Mouse (Mus musculus) forebrain, postnatal 0 days (tissue): ENCODE data around the gene Kcnd2. TPM values are rescaled to one million over a fixed set of nuclear protein-coding genes. Genes with fewer than 3 reads are reported as not detected.

Experiments
- ATAC-seq: fragments of 200-750 bp; cut with Nextera tagmentation; 2 replicates; pipeline ENCODE4 v1.8.0; 2017; ENCODE audit warnings: mild to moderate bottlenecking, moderate library complexity
- DNase-seq: peaks from one replicate; pipeline ENCODE4 v3.0.0-alpha.2; 2015
- H3K27ac ChIP-seq: fragments of 300-500 bp; sonication (generic); 2 replicates; pipeline ENCODE4 v1.5.1; 2014; ENCODE audit warnings: low read depth, mild to moderate bottlenecking, antibody characterized with exemption, low read length, moderate library complexity, mixed read lengths
- H3K27me3 ChIP-seq: fragments of 300-500 bp; sonication (generic); 2 replicates; pipeline ENCODE4 v1.6.1; 2014; ENCODE audit warnings: mild to moderate bottlenecking, low read length, mixed read lengths; ENCODE audit not compliant: insufficient read depth
- H3K36me3 ChIP-seq: fragments of 300-500 bp; sonication (generic); 2 replicates; pipeline ENCODE4 v1.6.1; 2014; ENCODE audit warnings: mild to moderate bottlenecking, moderate library complexity; ENCODE audit not compliant: insufficient read depth
- H3K4me1 ChIP-seq: fragments of 300-500 bp; sonication (generic); 2 replicates; pipeline ENCODE4 v1.6.1; 2014; ENCODE audit warnings: antibody characterized with exemption; ENCODE audit not compliant: insufficient read depth
- H3K4me2 ChIP-seq: fragments of 300-500 bp; sonication (generic); 2 replicates; pipeline ENCODE4 v1.6.1; 2014; ENCODE audit warnings: low read depth, mild to moderate bottlenecking, moderate library complexity
- H3K4me3 ChIP-seq: fragments of 300-500 bp; sonication (generic); 2 replicates; pipeline ENCODE4 v1.5.1; 2014; ENCODE audit warnings: low read depth, low read length, mixed read lengths
- H3K9ac ChIP-seq: fragments of 300-500 bp; sonication (generic); 2 replicates; pipeline ENCODE4 v1.6.1; 2014; ENCODE audit warnings: mild to moderate bottlenecking
- H3K9me3 ChIP-seq: fragments of 300-500 bp; sonication (generic); 2 replicates; pipeline ENCODE4 v1.6.1; 2016; ENCODE audit warnings: low read length
- CTCF ChIP-seq: sonication (generic); IDR thresholded peaks from 2 replicates; pipeline ENCODE4 v1.5.1; 2016; ENCODE audit warnings: antibody characterized with exemption, control low read depth, low read depth
- WGBS: fragments of 180-500 bp; shearing (Covaris S2); extraction: QIAGEN DNeasy Blood & Tissue Kit; methylation state at CpG from one replicate; pipeline ENCODE4 v1.1.7; 2014; 5-methylcytosine and 5-hydroxymethylcytosine counted together
- polyA plus RNA-seq: library from polyadenylated mRNA; unstranded; fragments of >200 nt; fragmentation: Nextera tagmentation; extraction: Ambion mirVana; gene quantifications from 2 replicates; pipeline ENCODE4 v1.2.1, GENCODE M21; 2015
- total RNA-seq: library from RNA; depleted of rRNA; stranded (reverse); fragments of >200 nt; gene quantifications from 2 replicates; pipeline ENCODE4 v1.2.3, GENCODE M21; 2014

The Kcnd2 gene
- total and polyA plus RNA-seq, 2 experiments from 2014 or later, result 27.3 to 64.4 TPM

- H3K4me2 ChIP-seq, result no peak overlapping the region
- no peaks in the 10 kb centered on the region for H3K27me3 ChIP-seq
- 47% methylated on average over 6 of the region's 6 CpGs for WGBS
- H3K4me1 ChIP-seq, result 0 out of 2 replicates have a peak, but pooled peaks cover 3% of the 10 kb centered on the region
- TF ChIP-seq CTCF, result no peak
- H3K4me3 ChIP-seq, result no peak overlapping the region
- no peaks in the 10 kb centered on the region for H3K9me3 ChIP-seq
- no peak overlapping the region for H3K27ac ChIP-seq
- ATAC-seq (peak; percentile 76), DNase-seq (peak; percentile 33)
- no peaks in the 10 kb centered on the region for H3K36me3 ChIP-seq
- no peak overlapping the region for H3K9ac ChIP-seq
Measured at GRCm38 (mm10) chr6:21418246-21418645, 202.9 kb downstream of the Kcnd2 start.

GRCm38 (mm10) chr6:21424202-21424785, 209.0 kb downstream of the Kcnd2 start:
- H3K9ac ChIP-seq, result no peak overlapping the region
- 55% methylated on average over 4 of the region's 4 CpGs for WGBS
- no peak for ATAC-seq

GRCm38 (mm10) chr6:21431120-21431519, 215.8 kb downstream of the Kcnd2 start:
- TF ChIP-seq CTCF, result no peak
- 71% methylated on average over 1 of the region's 1 CpGs for whole genome bisulfite sequencing
- H3K4me2 ChIP-seq, result no peak overlapping the region
- H3K27me3 ChIP-seq, result no peaks in the 10 kb centered on the region
- no peak for ATAC-seq
- no peak overlapping the region for H3K27ac ChIP-seq
- no peak overlapping the region for H3K9ac ChIP-seq
- no peak for DNase-seq
- H3K36me3 ChIP-seq, result no peaks in the 10 kb centered on the region
- no peaks in the 10 kb centered on the region for H3K4me1 ChIP-seq
- H3K9me3 ChIP-seq, result no peaks in the 10 kb centered on the region
- no peak overlapping the region for H3K4me3 ChIP-seq

More at GRCm38 (mm10) chr6:21424202-21424785, 209.0 kb downstream of the Kcnd2 start:
- H3K4me1 ChIP-seq, result 0 out of 2 replicates have a peak, but pooled peaks cover 3% of the 10 kb centered on the region
- no peaks in the 10 kb centered on the region for H3K36me3 ChIP-seq
- H3K4me3 ChIP-seq, result no peak overlapping the region
- no peak for TF ChIP-seq CTCF
- H3K9me3 ChIP-seq, result no peaks in the 10 kb centered on the region
- no peak for DNase-seq
- no peaks in the 10 kb centered on the region for H3K27me3 ChIP-seq
- H3K4me2 ChIP-seq, result no peak overlapping the region
- no peak overlapping the region for H3K27ac ChIP-seq

GRCm38 (mm10) chr6:21464719-21465118, 249.4 kb downstream of the Kcnd2 start:
- Histone ChIP-seq H3K9ac (no peak overlapping the region), H3K27ac (no peak overlapping the region), H3K9me3 (no peaks in the 10 kb centered on the region), H3K4me2 (no peak overlapping the region), H3K36me3 (no peaks in the 10 kb centered on the region), H3K27me3 (no peaks in the 10 kb centered on the region), H3K4me1 (no peaks in the 10 kb centered on the region), H3K4me3 (no peak overlapping the region)
- ATAC-seq (no peak), DNase-seq (no peak)
- no peak for TF ChIP-seq CTCF

- Histone ChIP-seq H3K36me3 (no peaks in the 10 kb centered on the region), H3K9ac (no peak overlapping the region), H3K27ac (no peak overlapping the region), H3K4me3 (no peak overlapping the region), H3K9me3 (no peaks in the 10 kb centered on the region), H3K4me1 (no peaks in the 10 kb centered on the region), H3K27me3 (no peaks in the 10 kb centered on the region), H3K4me2 (no peak overlapping the region)
- ATAC-seq (peak; percentile 50; the same call in 1 of the 2 replicates), DNase-seq (peak; percentile 54)
- TF ChIP-seq CTCF, result no peak
- 19% methylated on average over 1 of the region's 1 CpGs for WGBS
Measured at GRCm38 (mm10) chr6:21471891-21472544, 256.7 kb downstream of the Kcnd2 start.

- Histone ChIP-seq H3K4me1 (no peaks in the 10 kb centered on the region), H3K27me3 (no peaks in the 10 kb centered on the region), H3K4me3 (no peak overlapping the region), H3K4me2 (no peak overlapping the region), H3K27ac (no peak overlapping the region), H3K9ac (no peak overlapping the region), H3K9me3 (no peaks in the 10 kb centered on the region), H3K36me3 (no peaks in the 10 kb centered on the region)
- no peak for TF ChIP-seq CTCF
- DNase-seq (no peak), ATAC-seq (no peak)
- WGBS, result 42% methylated on average over 2 of the region's 2 CpGs
Measured at GRCm38 (mm10) chr6:21482714-21483113, 267.4 kb downstream of the Kcnd2 start.

GRCm38 (mm10) chr6:21488536-21488935, 273.2 kb downstream of the Kcnd2 start:
- H3K9me3 ChIP-seq, result no peaks in the 10 kb centered on the region
- 71% methylated on average over 2 of the region's 2 CpGs for WGBS
- no peak overlapping the region for H3K4me3 ChIP-seq
- no peak for TF ChIP-seq CTCF
- H3K27ac ChIP-seq, result no peak overlapping the region
- no peak overlapping the region for H3K9ac ChIP-seq
- H3K4me2 ChIP-seq, result no peak overlapping the region
- H3K36me3 ChIP-seq, result no peaks in the 10 kb centered on the region
- DNase-seq, result no peak
- H3K4me1 ChIP-seq, result no peaks in the 10 kb centered on the region
- no peaks in the 10 kb centered on the region for H3K27me3 ChIP-seq
- no peak for ATAC-seq
